Mouse (Mus musculus): ENCODE data around the gene Cry1. TPM values are rescaled to one million over a fixed set of nuclear protein-coding genes. Genes with fewer than 3 reads are reported as not detected.

Gene Cry1
- total and polyA plus RNA-seq, 2 experiments from 2014 or later = 22.1 to 34.8 TPM

DNA sequence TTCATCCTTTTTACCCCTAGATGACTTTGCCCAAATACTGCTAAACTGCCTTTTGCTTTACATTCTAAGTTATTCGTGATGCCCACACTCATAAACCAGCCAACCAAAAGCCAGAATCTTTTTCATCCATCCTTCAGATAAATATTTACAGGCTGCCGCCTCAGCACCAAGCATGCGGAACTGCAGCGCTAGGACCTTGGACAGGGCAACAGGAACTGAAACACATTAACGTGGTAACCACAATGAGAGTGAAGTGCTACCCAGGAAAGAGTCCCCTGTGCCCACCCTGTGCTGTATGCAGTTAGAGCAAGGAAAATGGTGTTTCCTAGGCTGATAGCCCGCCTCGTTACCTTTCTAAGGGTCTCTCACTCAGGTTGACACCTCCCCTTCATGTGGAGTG lies 56.4 kb downstream of the Cry1 start:
- H3K27me3 ChIP-seq (ENCODE audit: insufficient read depth, low read length) = no peaks in the 10 kb centered on the region
- H3K9ac ChIP-seq (replicated peaks; ENCODE audit: low read length, poor library complexity, severe bottlenecking) = no peak overlapping the region
- peak overlapping the region; percentile 73 for H3K4me2 ChIP-seq (ENCODE audit: low read depth, low read length, poor library complexity, severe bottlenecking)
- ATAC-seq (ENCODE audit: low FRiP score) (peak; percentile 10; the same call in 1 of the 2 replicates), DNase-seq (ENCODE audit: low spot score) (no peak)
- no peak for TF ChIP-seq CTCF (IDR thresholded peaks at IDR 0.05)
- H3K4me3 ChIP-seq (ENCODE audit: low read depth, low read length) = peak overlapping the region; percentile 59
- H3K4me1 ChIP-seq (ENCODE audit: insufficient read depth, low read length) = peaks cover 10% of the 10 kb centered on the region; the same call in 1 of the 2 replicates
- peaks cover 10% of the 10 kb centered on the region for H3K36me3 ChIP-seq (ENCODE audit: insufficient read depth, low read length)
- H3K27ac ChIP-seq (ENCODE audit: low read depth, low read length) = peak overlapping the region; percentile 21; the same call in 1 of the 2 replicates
- H3K9me3 ChIP-seq (ENCODE audit: low read length) = no peaks in the 10 kb centered on the region
- 19% methylated on average over 7 of the region's 7 CpGs for WGBS

GRCm38 (mm10) chr10:85127395-85128287 lies 57.2 kb downstream of the Cry1 start, which contains the start of gene Mterf2:
TSS of gene Mterf2 (minus strand) at chr10:85128027.
- ATAC-seq (ENCODE audit: low FRiP score) (peak; percentile 100), DNase-seq (ENCODE audit: low spot score) (peak; percentile 100)
- H3K9me3 ChIP-seq (ENCODE audit: low read length) = no peaks in the 10 kb centered on the region
- H3K4me2 ChIP-seq (ENCODE audit: low read depth, low read length, poor library complexity, severe bottlenecking) = peak within 1 kb of the TSS; percentile 73
- H3K9ac ChIP-seq (replicated peaks; ENCODE audit: low read length, poor library complexity, severe bottlenecking) = peak within 1 kb of the TSS; percentile 64
- peak; percentile 73 for TF ChIP-seq CTCF (IDR thresholded peaks at IDR 0.05)
- WGBS = 6% methylated on average over 20 of the region's 20 CpGs
- peak within 1 kb of the TSS; percentile 57; the same call in 1 of the 2 replicates for H3K27ac ChIP-seq (ENCODE audit: low read depth, low read length)
- peak within 1 kb of the TSS; percentile 59 for H3K4me3 ChIP-seq (ENCODE audit: low read depth, low read length)
- no peaks in the 10 kb centered on the region for H3K27me3 ChIP-seq (ENCODE audit: insufficient read depth, low read length)
- peaks cover 5% of the 10 kb centered on the region for H3K36me3 ChIP-seq (ENCODE audit: insufficient read depth, low read length)
- peaks cover 10% of the 10 kb centered on the region; the same call in 1 of the 2 replicates for H3K4me1 ChIP-seq (ENCODE audit: insufficient read depth, low read length)

- 89% methylated on average over 13 of the region's 13 CpGs for WGBS
- no peaks in the 10 kb centered on the region for H3K9me3 ChIP-seq (ENCODE audit: low read length)
- peaks cover 11% of the 10 kb centered on the region; the same call in 1 of the 2 replicates for H3K36me3 ChIP-seq (ENCODE audit: insufficient read depth, low read length)
- no peaks in the 10 kb centered on the region for H3K27me3 ChIP-seq (ENCODE audit: insufficient read depth, low read length)
- H3K4me2 ChIP-seq (ENCODE audit: low read depth, low read length, poor library complexity, severe bottlenecking) = no peak overlapping the region
- H3K4me1 ChIP-seq (ENCODE audit: insufficient read depth, low read length) = peaks cover 10% of the 10 kb centered on the region; the same call in 1 of the 2 replicates
- H3K27ac ChIP-seq (ENCODE audit: low read depth, low read length) = no peak overlapping the region
- ATAC-seq (ENCODE audit: low FRiP score) = no peak
- no peak overlapping the region for H3K9ac ChIP-seq (replicated peaks; ENCODE audit: low read length, poor library complexity, severe bottlenecking)
- no peak for DNase-seq (ENCODE audit: low spot score)
- TF ChIP-seq CTCF (IDR thresholded peaks at IDR 0.05) = no peak
- H3K4me3 ChIP-seq (ENCODE audit: low read depth, low read length) = no peak overlapping the region
These were observed 59.7 kb downstream of the Cry1 start for GRCm38 (mm10) chr10:85125184-85125583.

GRCm38 (mm10) chr10:85114409-85114808 lies 70.5 kb downstream of the Cry1 start:
- DNase-seq (ENCODE audit: low spot score) (no peak), ATAC-seq (ENCODE audit: low FRiP score) (no peak)
- Histone ChIP-seq H3K36me3 (ENCODE audit: insufficient read depth, low read length) (peaks cover 3% of the 10 kb centered on the region; the same call in 1 of the 2 replicates), H3K4me3 (ENCODE audit: low read depth, low read length) (no peak overlapping the region), H3K9me3 (ENCODE audit: low read length) (no peaks in the 10 kb centered on the region), H3K27ac (ENCODE audit: low read depth, low read length) (no peak overlapping the region), H3K27me3 (ENCODE audit: insufficient read depth, low read length) (no peaks in the 10 kb centered on the region), H3K4me2 (ENCODE audit: low read depth, low read length, poor library complexity, severe bottlenecking) (no peak overlapping the region), H3K4me1 (ENCODE audit: insufficient read depth, low read length) (no peaks in the 10 kb centered on the region), H3K9ac (replicated peaks; ENCODE audit: low read length, poor library complexity, severe bottlenecking) (no peak overlapping the region)
- WGBS = 95% methylated on average over 4 of the region's 4 CpGs
- TF ChIP-seq CTCF (IDR thresholded peaks at IDR 0.05) = no peak

DNA sequence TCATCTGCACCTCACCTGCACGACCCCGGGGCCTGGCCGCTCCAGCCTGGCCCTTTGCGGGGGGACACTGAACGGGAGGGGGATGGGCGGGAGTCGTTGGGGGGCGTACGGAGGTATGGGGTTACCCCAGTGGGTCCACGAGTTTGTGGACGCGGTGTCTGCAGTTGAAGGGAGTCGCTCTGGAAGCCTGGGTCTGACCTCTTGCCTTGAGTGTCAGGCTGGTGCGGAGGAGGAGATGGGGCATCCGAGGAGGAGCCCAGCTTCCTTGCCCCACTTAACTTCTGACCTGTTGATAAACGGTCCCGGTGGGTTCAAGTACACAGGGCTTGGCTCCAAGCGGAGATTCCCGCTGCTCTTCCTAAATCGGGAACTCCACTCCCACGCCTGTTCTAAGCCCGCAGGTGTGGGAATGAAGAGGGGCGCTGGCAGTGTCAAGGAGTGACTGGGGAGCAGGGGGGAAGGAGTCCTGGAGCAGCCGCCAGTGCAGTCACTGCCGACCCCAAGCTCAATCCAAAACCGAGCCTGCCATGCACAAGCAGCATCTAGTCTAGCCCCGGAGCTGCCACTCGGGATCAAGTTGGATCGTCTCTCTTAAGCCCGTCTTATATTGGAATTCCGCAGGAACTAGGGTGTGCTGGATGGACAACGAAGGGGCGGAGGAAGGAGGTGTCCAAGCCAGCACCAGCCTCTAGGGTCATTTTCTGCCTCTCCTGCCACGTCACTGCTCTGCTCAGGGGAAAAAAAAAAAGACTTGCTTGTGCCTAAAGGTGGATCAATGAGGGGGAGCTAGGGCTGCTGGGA lies 81.6 kb downstream of the Cry1 start:
- WGBS = under 1% methylated on average over 32 of the region's 34 CpGs
- peak overlapping the region; percentile 90 for H3K4me2 ChIP-seq (ENCODE audit: low read depth, low read length, poor library complexity, severe bottlenecking)
- peak; percentile 19 for DNase-seq (ENCODE audit: low spot score)
- peak overlapping the region; percentile 97 for H3K4me3 ChIP-seq (ENCODE audit: low read depth, low read length)
- peak overlapping the region; percentile 95 for H3K9ac ChIP-seq (replicated peaks; ENCODE audit: low read length, poor library complexity, severe bottlenecking)
- no peak for TF ChIP-seq CTCF (IDR thresholded peaks at IDR 0.05)
- H3K4me1 ChIP-seq (ENCODE audit: insufficient read depth, low read length) = no peaks in the 10 kb centered on the region
- H3K36me3 ChIP-seq (ENCODE audit: insufficient read depth, low read length) = no peaks in the 10 kb centered on the region
- ATAC-seq (ENCODE audit: low FRiP score) = peak; percentile 48; the same call in 1 of the 2 replicates
- peak overlapping the region; percentile 92 for H3K27ac ChIP-seq (ENCODE audit: low read depth, low read length)
- H3K9me3 ChIP-seq (ENCODE audit: low read length) = no peaks in the 10 kb centered on the region
- H3K27me3 ChIP-seq (ENCODE audit: insufficient read depth, low read length) = no peaks in the 10 kb centered on the region
